Mouse (Mus musculus): Measurements from ENCODE around the gene Pnpla2.

DNA sequence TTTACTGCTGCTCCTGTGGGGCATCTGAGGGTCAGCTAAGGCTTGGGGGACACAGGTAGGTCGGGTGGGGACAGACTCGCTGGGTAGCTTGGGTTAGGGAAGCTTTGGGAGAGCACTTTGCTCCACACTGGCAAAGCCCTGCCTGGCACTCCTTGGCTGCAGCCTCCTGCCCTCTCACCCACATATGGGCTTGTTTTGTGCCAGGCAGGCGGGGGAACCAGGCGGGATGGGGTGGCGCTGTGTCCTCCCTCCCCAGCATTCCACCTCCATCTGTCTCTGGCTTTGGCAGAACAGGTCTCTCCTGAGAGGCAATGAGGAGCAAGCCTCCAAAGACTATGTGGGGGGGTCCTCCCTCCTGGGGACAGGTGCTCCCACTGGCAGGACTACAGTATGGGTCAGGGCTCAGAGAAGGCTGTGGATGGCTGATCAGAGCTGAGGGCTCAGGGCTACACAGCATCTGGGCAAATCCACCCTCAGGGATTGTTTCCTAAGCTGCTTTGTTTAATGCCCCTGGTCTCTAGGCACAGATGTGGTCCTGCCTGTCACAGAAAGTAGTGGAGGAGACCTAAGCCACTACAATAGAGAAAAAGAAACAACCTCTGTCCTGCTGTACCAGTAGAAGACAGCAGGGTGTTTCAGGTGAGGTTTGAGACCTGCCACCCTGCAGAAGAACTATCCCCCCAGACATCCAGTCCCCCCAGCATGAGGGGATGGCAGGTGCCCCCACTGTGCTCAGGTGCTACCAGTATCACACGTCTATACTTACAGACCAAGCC is 22.1 kb upstream of the Pnpla2 start:
- no peak for TF ChIP-seq CTCF (IDR thresholded peaks at IDR 0.05; ENCODE audit: low read depth)
- TF ChIP-seq EP300 (IDR thresholded peaks at IDR 0.05; ENCODE audit: low read depth) = no peak

Data from heart, postnatal 0 days (tissue).